Mouse (Mus musculus) embryonic fibroblast, embryonic 13.5 days (primary cell): ENCODE measurements at regions not wholly inside any gene's neighbourhood (a gene's known extent, or its start where the extent isn't known, plus 50 kb on each side); places are given as distances from the start of the nearest gene placed in this dataset.

ENCODE experiments used
- CTCF ChIP-seq: IDR thresholded peaks from 2 replicates; pipeline ENCODE4 v1.5.1; 2011; ENCODE audit warnings: mild to moderate bottlenecking, control low read depth, low read length, moderate library complexity, borderline replicate concordance; ENCODE audit not compliant: insufficient read depth
- POLR2A ChIP-seq: IDR thresholded peaks from 2 replicates; pipeline ENCODE4 v1.6.1; 2011; ENCODE audit warnings: low read depth, mild to moderate bottlenecking, control low read depth, low read length, moderate library complexity

DNA sequence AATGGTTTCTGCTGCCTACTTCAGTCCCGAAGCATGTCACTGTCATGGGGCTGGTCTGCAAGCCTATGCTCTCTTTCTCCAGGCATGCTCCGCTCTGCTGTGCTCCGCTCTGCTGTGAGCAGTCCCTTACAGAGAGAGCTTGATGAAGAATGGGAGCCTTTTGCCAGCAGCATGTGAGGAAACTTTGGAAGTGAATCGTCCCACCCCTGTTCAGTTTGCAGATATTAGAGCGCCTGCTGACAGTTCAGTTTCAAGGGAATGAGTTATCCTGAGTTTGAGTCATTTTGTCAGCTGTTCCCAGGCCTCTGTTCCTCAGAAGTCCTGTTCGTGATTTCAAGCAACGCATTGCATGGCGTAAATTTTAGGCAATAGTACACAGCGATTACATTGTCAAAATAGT is 173.6 kb downstream of the Gm19410 start:
- TF ChIP-seq CTCF: no peak
- no peak for TF ChIP-seq POLR2A
